Mouse (Mus musculus): ENCODE measurements at regions not wholly inside any gene's neighbourhood (a gene's known extent, or its start where the extent isn't known, plus 50 kb on each side); places are given as distances from the start of the nearest gene placed in this dataset.

- TF ChIP-seq POLR2A (IDR thresholded peaks at IDR 0.05; ENCODE audit: low read depth, low read length), result no peak
- no peak for TF ChIP-seq CTCF (IDR thresholded peaks at IDR 0.05; ENCODE audit: extremely low read depth, insufficient read length, insufficient replicate concordance, low read depth, low read length)
Measured at GRCm38 (mm10) chr1:183808168-183808567, 204.9 kb upstream of the Dusp10 start.
